10 mouse cellular contexts compared by ENCODE assay signal in genomic region chr3:64987665-64988064, GRCm38 (mm10).
DNase-seq lines count a peak whose midpoint lies in the region; ATAC-seq and TF ChIP-seq lines count a peak whose summit lies in the region.
"Had no signal": no experiment of that assay in that cellular context is flagged by ENCODE, and none has a peak within 500 bp of the region (broad histone marks: within the 10 kb centered on the region; RNA-seq: fewer than 3 reads in every experiment).

No protein-coding gene starts in this region.

- no peaks in the 10 kb centered on the region for H3K36me3 ChIP-seq in stomach, postnatal 0 days (ENCODE audit: control insufficient read depth, insufficient read depth, low read length)

- intact Hi-C loops in heart, postnatal 25 days (cut with DNase I): loop anchor here (10.0 kb wide), 2 partner anchors 327 to 947 kb away; no protein-coding TSS in a partner anchor

- DNase-seq in heart, adult 18-20 months: peak; percentile 6 to 24
- no peak for DNase-seq in heart, postnatal 25 days (ENCODE audit: low spot score)
- peak; percentile 13 for DNase-seq in ovary, postnatal 14 days (ENCODE audit: low spot score)
- DNase-seq in ovary, adult 18-20 months (ENCODE audit: low spot score): no peak
- peak; percentile 32 to 56 for DNase-seq in layer of hippocampus, adult 2 months (ENCODE audit: low spot score in 2 of 2)
- no peak for DNase-seq in stomach, postnatal 0 days (ENCODE audit: low spot score)
- DNase-seq in spleen, postnatal 36 days (ENCODE audit: low spot score in 2 of 2): no peak
- DNase-seq: kidney, postnatal 14 days had no signal

- H3K27me3 ChIP-seq in stomach, postnatal 0 days (ENCODE audit: control insufficient read depth, insufficient read depth, low read length): no peaks in the 10 kb centered on the region

- TF ChIP-seq CTCF in layer of hippocampus, adult 2 months (conservative IDR thresholded peaks at IDR 0.05): peak; percentile 83
- TF ChIP-seq CTCF in stomach, postnatal 0 days (IDR thresholded peaks at IDR 0.05; ENCODE audit: low read depth): peak; percentile 71

- no peak for ATAC-seq in stomach, postnatal 0 days (ENCODE audit: low FRiP score, low TSS enrichment)
- ATAC-seq in erythroblast, adult 5-6 weeks (replicated peaks; ENCODE audit: low FRiP score, poor library complexity, severe bottlenecking): no peak
- ATAC-seq: forebrain, embryonic 14.5 days had no signal

- H3K4me1 ChIP-seq in stomach, postnatal 0 days (replicated peaks; ENCODE audit: control insufficient read depth, insufficient read depth): no peaks in the 10 kb centered on the region

- H3K9ac ChIP-seq in stomach, postnatal 0 days (ENCODE audit: low read length): no peak overlapping the region

- H3K9me3 ChIP-seq in stomach, postnatal 0 days (ENCODE audit: control insufficient read depth, low read length): no peaks in the 10 kb centered on the region

- no peak overlapping the region for H3K4me2 ChIP-seq in stomach, postnatal 0 days (replicated peaks; ENCODE audit: low read depth)

- H3K27ac ChIP-seq in layer of hippocampus, adult 2 months: no peak overlapping the region
- no peak overlapping the region for H3K27ac ChIP-seq in stomach, postnatal 0 days (replicated peaks)

- no peak overlapping the region for H3K4me3 ChIP-seq in layer of hippocampus, adult 2 months
- no peak overlapping the region for H3K4me3 ChIP-seq in stomach, postnatal 0 days (ENCODE audit: low read depth, low read length)

- no peak for TF ChIP-seq EP300 in stomach, postnatal 0 days (optimal IDR thresholded peaks at IDR 0.05)

- WGBS in stomach, postnatal 0 days: 82% methylated on average over 1 of the region's 1 CpGs

Comparison
In these comparisons a context has a peak if more than half of its experiments do, and no peak if none do; other contexts are left out.
1. DNase-seq: peak in heart, adult 18-20 months (2 of 2), ovary, postnatal 14 days (single experiment) and layer of hippocampus, adult 2 months (2 of 2); none in heart, postnatal 25 days (single experiment), ovary, adult 18-20 months (single experiment), stomach, postnatal 0 days (single experiment) and spleen, postnatal 36 days (0 of 2).